Mouse (Mus musculus) ES-CJ7 (cell line): ENCODE measurements at regions not wholly inside any gene's neighbourhood (a gene's known extent, or its start where the extent isn't known, plus 50 kb on each side); places are given as distances from the start of the nearest gene placed in this dataset.

Experiments used
- DNase-seq: peaks from one replicate; pipeline ENCODE4 v3.0.0; 2011; ENCODE audit warnings: low read depth, low spot score

- no peak for DNase-seq
Observed at GRCm38 (mm10) chr10:117462921-117463320, 83.1 kb upstream of the Cpsf6 start.

- no peak for DNase-seq
Observed at GRCm38 (mm10) chr10:117461791-117462516, 82.1 kb upstream of the Cpsf6 start.

GRCm38 (mm10) chr10:117461261-117461660 lies 81.4 kb upstream of the Cpsf6 start:
- DNase-seq, result no peak

DNA sequence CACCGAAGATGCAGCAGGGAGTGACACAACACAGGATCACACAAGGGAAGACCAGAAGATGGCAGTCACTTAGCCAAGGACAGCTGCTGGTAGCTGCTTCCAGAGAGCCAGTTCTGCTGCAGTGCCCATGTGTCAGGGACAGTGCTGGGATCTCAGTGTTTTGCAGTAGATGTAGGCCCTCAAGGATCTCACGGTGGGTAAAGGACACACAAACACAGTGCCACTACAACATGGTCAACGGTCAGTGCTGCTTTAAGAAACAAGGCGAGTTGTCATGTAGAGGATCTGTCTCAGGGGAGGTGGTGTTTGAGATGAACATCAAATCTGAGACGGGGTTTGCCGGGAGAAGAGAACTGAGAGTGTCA lies 80.5 kb upstream of the Cpsf6 start:
- no peak for DNase-seq

GRCm38 (mm10) chr10:117459651-117460365 lies 80.0 kb upstream of the Cpsf6 start:
- no peak for DNase-seq

GRCm38 (mm10) chr10:117459041-117459475 lies 79.2 kb upstream of the Cpsf6 start:
- no peak for DNase-seq

DNA sequence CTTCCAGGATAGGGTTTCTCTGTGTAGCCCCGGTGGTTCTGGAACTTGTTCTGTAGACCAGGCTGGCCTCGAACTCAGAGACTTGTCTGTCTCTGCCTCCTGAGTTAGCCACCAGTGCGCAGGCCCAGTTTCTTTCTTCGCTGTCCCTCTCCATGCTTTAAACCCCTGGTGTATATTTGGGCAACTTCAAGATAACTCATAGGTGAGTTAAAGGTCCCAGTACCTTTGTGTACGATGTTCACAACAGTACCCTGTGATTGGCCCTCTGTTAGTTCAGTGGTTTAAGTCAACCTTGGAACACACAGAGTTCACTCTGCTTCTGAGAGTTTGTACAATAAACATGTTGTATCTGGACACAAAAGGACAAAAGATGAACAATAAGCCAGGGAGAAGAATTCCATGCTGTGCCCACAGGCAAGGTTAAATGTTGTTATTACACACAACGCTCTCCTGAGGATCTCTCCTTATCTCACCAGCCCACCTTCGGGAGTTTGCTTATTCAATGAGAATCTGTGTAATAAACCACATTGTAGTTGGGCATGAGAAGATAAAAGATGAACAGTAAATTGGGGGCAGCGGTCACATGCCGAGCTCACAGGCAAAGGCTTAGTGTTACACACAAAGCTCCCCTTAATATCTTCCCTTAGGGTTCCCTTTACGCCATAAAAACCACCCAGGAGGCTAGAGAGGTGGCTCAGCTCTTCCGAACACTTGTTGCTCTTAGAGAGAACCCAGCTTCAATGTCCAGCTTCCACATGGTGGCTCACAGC lies 78.6 kb upstream of the Cpsf6 start:
- DNase-seq, result no peak

- no peak for DNase-seq
Observed at GRCm38 (mm10) chr10:117457701-117457950, 77.8 kb upstream of the Cpsf6 start.

DNA sequence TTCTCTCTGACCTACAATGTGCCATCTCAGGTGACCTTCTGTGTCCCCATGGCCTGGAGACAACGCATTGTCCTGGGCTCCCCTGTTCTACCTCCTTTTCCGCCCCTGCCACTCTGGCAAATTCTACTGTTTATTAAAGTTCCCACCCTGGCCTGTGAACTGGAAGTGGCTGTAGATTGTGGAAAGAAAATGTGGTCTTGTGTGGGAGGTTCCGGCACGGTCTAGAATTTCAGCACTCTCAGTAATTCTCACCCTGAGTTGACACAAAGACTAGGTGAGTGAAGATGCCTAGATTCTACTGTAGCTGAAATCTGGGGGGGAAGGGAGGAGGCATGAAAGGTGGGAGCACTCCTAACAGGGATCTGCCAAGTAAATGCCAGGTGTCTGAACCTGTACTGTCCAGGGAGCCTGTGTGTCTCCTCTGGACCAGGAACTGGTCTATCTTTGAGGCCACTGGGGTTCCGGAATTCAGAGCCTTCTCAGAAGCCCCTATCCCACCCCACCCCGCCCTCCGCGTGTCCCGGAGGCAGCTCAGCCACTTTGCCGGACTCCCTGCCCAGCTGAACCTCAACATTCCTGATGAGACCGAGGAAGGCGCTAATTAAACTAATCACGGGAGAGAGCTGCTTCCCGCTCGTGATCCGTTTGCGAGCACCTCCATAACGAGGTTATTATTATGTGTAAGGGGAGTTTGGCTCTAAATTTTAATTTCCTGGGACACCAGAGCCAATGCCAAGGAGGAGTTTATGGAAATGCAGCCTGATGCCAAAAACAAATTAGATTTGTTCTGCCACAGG lies 77.3 kb upstream of the Cpsf6 start:
- no peak for DNase-seq

GRCm38 (mm10) chr10:117456427-117456826 lies 76.6 kb upstream of the Cpsf6 start:
- no peak for DNase-seq

- DNase-seq, result peak; percentile 68
Observed at GRCm38 (mm10) chr10:117455595-117456302, 75.9 kb upstream of the Cpsf6 start.

GRCm38 (mm10) chr10:117454711-117455591 lies 75.1 kb upstream of the Cpsf6 start:
- DNase-seq, result peak; percentile 48

DNA sequence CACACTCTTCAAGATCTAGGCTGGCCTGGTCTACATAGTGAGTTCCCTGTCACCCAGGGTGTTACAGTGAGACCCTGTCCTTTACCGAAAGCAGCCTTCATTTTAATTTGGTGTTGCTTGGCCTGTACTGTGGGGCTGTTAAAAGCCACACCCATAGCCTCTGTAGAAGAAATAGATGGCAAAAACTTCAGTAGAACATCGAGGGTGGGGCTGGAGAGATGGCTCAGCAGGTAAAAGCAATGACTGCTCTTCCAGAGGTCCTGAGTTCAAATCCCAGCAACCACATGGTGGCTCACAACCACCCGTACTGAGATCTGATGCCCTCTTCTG lies 74.3 kb upstream of the Cpsf6 start:
- no peak for DNase-seq

DNA sequence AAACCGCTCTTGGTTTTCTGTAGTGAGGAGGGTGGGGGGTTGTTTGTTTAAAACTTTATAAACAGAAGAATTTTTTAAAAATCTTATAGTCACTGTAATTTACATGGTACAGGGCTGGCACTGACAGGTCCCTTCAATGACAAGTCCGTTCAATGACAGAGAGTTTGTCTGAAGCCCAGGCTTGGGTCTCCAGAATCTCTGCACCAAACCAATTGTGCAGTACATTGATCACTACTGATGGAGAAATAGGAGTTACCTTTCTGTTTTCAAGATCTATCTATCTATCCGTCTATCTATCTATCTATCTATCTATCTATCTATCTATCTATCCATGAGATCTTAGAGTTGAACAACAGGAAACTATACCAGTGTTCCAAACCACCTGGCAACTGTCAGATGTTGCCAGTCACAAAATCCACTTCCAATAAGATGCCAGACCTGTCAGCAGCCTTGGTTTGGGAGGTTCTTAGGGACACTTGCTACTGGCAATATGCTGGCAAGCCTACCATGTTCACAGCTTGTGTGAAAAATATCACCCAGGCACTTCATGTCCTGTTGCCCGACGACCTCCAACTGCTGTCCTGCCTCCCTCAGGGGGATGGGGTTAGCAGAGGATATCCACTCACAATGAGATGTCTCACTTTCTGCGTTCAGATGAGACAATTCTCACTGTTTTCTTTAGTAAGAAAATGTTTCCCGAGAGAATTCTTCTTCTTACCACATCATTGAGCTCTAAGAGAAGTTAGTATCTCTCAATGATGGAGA lies 73.8 kb upstream of the Cpsf6 start:
- DNase-seq, result no peak

DNA sequence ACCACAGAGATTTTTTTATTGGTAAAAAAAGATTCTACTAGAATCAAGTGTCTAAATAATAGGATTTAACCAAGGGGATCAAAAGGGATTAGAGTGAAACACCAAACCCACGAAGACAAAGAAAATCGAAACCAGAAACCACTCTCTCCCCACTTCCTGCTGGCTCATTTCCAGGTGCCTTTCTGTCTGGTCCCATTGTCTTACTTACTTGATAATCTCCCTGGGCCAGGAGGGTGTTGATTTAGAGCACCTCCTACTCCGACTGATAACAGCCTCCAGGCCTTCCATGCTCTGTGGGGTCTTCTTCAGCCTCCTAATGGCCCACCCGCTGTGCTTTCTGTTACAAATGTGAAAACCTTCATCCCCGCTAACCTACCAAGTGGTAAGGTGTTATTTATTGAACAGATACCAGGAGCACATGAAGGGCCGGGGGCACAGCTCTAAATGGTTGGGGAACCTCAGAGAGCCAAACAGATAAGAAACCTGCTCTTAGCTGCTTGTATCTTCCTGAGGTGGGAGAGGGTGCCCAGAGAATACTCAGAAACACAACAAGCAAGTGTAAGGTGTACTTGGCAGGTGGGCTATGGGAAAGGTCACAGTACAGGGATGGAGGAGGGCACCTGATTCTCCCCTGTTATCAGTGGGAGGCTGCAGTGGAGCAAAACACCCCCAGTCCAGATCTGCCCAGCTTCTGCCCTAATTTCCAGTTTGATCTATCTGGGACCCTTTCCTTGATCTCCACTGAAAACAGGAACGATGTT lies 72.6 kb upstream of the Cpsf6 start:
- no peak for DNase-seq

GRCm38 (mm10) chr10:117451396-117452185 lies 71.8 kb upstream of the Cpsf6 start:
- DNase-seq, result no peak

DNA sequence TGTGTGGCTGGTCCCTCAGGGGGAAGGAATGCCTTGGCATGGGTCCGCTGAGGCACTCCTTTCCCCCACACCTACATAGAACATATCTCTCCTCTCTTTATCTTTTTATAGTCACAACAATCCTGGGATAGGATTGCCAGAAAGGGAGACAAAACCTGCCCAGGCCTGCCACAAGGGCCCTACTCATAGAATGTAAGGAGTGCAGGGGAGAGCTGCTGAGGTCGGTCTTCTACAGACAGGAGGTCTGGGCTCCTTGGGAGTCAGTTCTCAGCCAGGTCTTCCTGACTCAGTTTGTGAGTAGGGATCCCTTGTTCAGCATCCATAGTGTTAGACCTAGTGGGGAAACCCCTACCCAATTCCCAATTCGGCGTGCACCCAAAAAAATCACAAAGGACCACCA lies 70.8 kb upstream of the Cpsf6 start:
- no peak for DNase-seq

DNA sequence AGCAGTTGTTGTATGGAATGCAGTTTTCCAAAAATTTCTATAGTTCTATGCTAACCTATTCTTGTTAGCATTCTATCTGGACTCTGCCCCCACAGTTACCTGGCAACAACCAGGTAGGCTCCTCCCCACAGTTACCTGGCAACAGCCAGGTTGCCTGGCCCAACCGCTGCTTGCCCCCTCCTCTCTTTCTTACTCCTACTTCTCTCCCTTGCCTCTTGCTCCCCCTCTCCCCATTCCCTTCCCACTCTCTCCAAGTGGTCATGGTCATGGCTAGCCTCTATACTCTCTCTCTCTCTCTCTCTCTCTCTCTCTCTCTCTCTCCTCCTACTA lies 70.4 kb upstream of the Cpsf6 start:
- no peak for DNase-seq
